Mouse (Mus musculus) embryonic facial prominence, embryonic 12.5 days (tissue): ENCODE measurements around the gene Dupd1. TPM values are rescaled to one million over a fixed set of nuclear protein-coding genes. Genes with fewer than 3 reads are reported as not detected.

ENCODE experiments used
- polyA plus RNA-seq: library from polyadenylated mRNA; unstranded; fragments of >200 nt; fragmentation: Nextera tagmentation; extraction: Ambion mirVana; gene quantifications from 2 replicates; pipeline ENCODE4 v1.2.1, GENCODE M21; 2016

Gene Dupd1
- polyA plus RNA-seq, 1 experiment from 2014 or later, result 0.47 TPM

Other genes with a start within 250 kb of the Dupd1 start
- gene Kat6b, start 233.1 kb downstream of the Dupd1 start, polyA plus RNA-seq, result 28.6 and 31.1 TPM in 2 replicates
- 12.8 and 13.8 TPM in 2 replicates for gene Samd8, start 36.0 kb upstream of the Dupd1 start, polyA plus RNA-seq
- not detected in 2 replicates for gene Dusp13, start 36.6 kb upstream of the Dupd1 start, polyA plus RNA-seq
- 231 and 240 TPM in 2 replicates for gene Vdac2, start 110.7 kb upstream of the Dupd1 start, polyA plus RNA-seq
- gene Comtd1, start 134.4 kb upstream of the Dupd1 start, polyA plus RNA-seq, result 20.1 and 22.1 TPM in 2 replicates